Mouse (Mus musculus) liver, embryonic 15.5 days (tissue): Measurements from ENCODE around the gene Mei4. TPM values are rescaled to one million over a fixed set of nuclear protein-coding genes. Genes with fewer than 3 reads are reported as not detected.
A peak's percentile ranks its signal among the peaks of the same experiment; 100 is the strongest.

Experiments used
- ATAC-seq: fragments of 200-750 bp; cut with Nextera tagmentation; 2 replicates; pipeline ENCODE4 v1.8.0; 2017; ENCODE audit warnings: moderate number of reproducible peaks, mild to moderate bottlenecking, moderate library complexity; ENCODE audit not compliant: insufficient read depth
- H3K27ac ChIP-seq: fragments of 300-500 bp; sonication (generic); replicated peaks from 2 replicates; pipeline ENCODE4 v1.5.1; 2015; ENCODE audit warnings: mild to moderate bottlenecking, inconsistent platforms
- H3K27me3 ChIP-seq: fragments of 300-500 bp; sonication (generic); 2 replicates; pipeline ENCODE4 v1.6.1; 2015; ENCODE audit warnings: mild to moderate bottlenecking, inconsistent platforms
- H3K36me3 ChIP-seq: fragments of 300-500 bp; sonication (generic); replicated peaks from 2 replicates; pipeline ENCODE4 v1.6.1; 2015; ENCODE audit warnings: moderate library complexity, mild to moderate bottlenecking, inconsistent platforms
- H3K4me1 ChIP-seq: fragments of 300-500 bp; sonication (generic); replicated peaks from 2 replicates; pipeline ENCODE4 v1.6.1; 2015; ENCODE audit warnings: inconsistent platforms
- H3K4me2 ChIP-seq: fragments of 300-500 bp; sonication (generic); 2 replicates; pipeline ENCODE4 v1.6.1; 2015; ENCODE audit warnings: moderate library complexity, mild to moderate bottlenecking, inconsistent platforms
- H3K4me3 ChIP-seq: fragments of 300-500 bp; sonication (generic); replicated peaks from 2 replicates; pipeline ENCODE4 v1.5.1; 2015; ENCODE audit warnings: mild to moderate bottlenecking, inconsistent platforms
- H3K9ac ChIP-seq: fragments of 300-500 bp; sonication (generic); 2 replicates; pipeline ENCODE4 v1.6.1; 2015; ENCODE audit warnings: moderate library complexity, mild to moderate bottlenecking, inconsistent platforms
- H3K9me3 ChIP-seq: fragments of 300-500 bp; sonication (generic); replicated peaks from 2 replicates; pipeline ENCODE4 v1.6.1; 2016; ENCODE audit warnings: inconsistent platforms
- WGBS: fragments of 180-500 bp; shearing (Covaris S2); methylation state at CpG from one replicate; pipeline ENCODE4 v1.1.7; 2015; ENCODE audit warnings: mixed read lengths; ENCODE audit not compliant: insufficient replicate concordance; 5-methylcytosine and 5-hydroxymethylcytosine counted together
- polyA plus RNA-seq: library from polyadenylated mRNA; unstranded; fragments of >200 nt; fragmentation: Nextera tagmentation; extraction: Ambion mirVana; gene quantifications from 2 replicates; pipeline ENCODE4 v1.2.1, GENCODE M21; 2015

The Mei4 gene
- polyA plus RNA-seq: 0.23 and 0.31 TPM in 2 replicates

GRCm38 (mm10) chr9:81863181-81863887 is at the start of gene Mei4:
Mei4 (plus strand) TSS chr9:81863670.
- Histone ChIP-seq H3K27me3 (no peaks in the 10 kb centered on the region), H3K9ac (no peak within 1 kb of the TSS; the same call in 1 of the 2 replicates), H3K4me2 (peak within 1 kb of the TSS; percentile 76), H3K27ac (no peak within 1 kb of the TSS), H3K36me3 (no peaks in the 10 kb centered on the region), H3K4me1 (peaks cover 9% of the 10 kb centered on the region), H3K9me3 (no peaks in the 10 kb centered on the region), H3K4me3 (peak within 1 kb of the TSS; percentile 49)
- 1% methylated on average over 32 of the region's 32 CpGs for WGBS
- peak; percentile 87 for ATAC-seq

GRCm38 (mm10) chr9:81819715-81820373 is 43.6 kb upstream of the Mei4 start:
- WGBS: 61% methylated on average over 1 of the region's 1 CpGs
- H3K27me3 ChIP-seq: no peaks in the 10 kb centered on the region

GRCm38 (mm10) chr9:81827560-81827959 is 35.9 kb upstream of the Mei4 start:
- H3K27me3 ChIP-seq: no peaks in the 10 kb centered on the region
- no peak overlapping the region for H3K9ac ChIP-seq
- H3K27ac ChIP-seq: no peak overlapping the region
- H3K4me2 ChIP-seq: no peak overlapping the region
- ATAC-seq: no peak
- H3K36me3 ChIP-seq: no peaks in the 10 kb centered on the region
- H3K4me3 ChIP-seq: no peak overlapping the region
- 42% methylated on average over 2 of the region's 2 CpGs for WGBS
- H3K4me1 ChIP-seq: no peaks in the 10 kb centered on the region
- no peaks in the 10 kb centered on the region for H3K9me3 ChIP-seq

More at GRCm38 (mm10) chr9:81819715-81820373, 43.6 kb upstream of the Mei4 start:
- Histone ChIP-seq H3K4me2 (no peak overlapping the region), H3K36me3 (no peaks in the 10 kb centered on the region), H3K27ac (no peak overlapping the region), H3K9me3 (no peaks in the 10 kb centered on the region), H3K4me3 (no peak overlapping the region), H3K9ac (no peak overlapping the region), H3K4me1 (no peaks in the 10 kb centered on the region)
- ATAC-seq: peak; percentile 25; the same call in 1 of the 2 replicates

- no peak overlapping the region for H3K4me2 ChIP-seq
- no peak overlapping the region for H3K4me3 ChIP-seq
- no peaks in the 10 kb centered on the region for H3K9me3 ChIP-seq
- H3K4me1 ChIP-seq: no peaks in the 10 kb centered on the region
- no peak overlapping the region for H3K27ac ChIP-seq
- H3K9ac ChIP-seq: no peak overlapping the region
- H3K36me3 ChIP-seq: no peaks in the 10 kb centered on the region
- ATAC-seq: no peak
- no peaks in the 10 kb centered on the region for H3K27me3 ChIP-seq
Measured at GRCm38 (mm10) chr9:81834056-81834455, 29.4 kb upstream of the Mei4 start.

- Histone ChIP-seq H3K27ac (no peak overlapping the region), H3K4me2 (no peak overlapping the region), H3K4me1 (peaks cover 7% of the 10 kb centered on the region), H3K9ac (no peak overlapping the region), H3K36me3 (no peaks in the 10 kb centered on the region), H3K9me3 (no peaks in the 10 kb centered on the region), H3K27me3 (no peaks in the 10 kb centered on the region), H3K4me3 (no peak overlapping the region)
- no peak for ATAC-seq
- 31% methylated on average over 1 of the region's 1 CpGs for WGBS
Measured at GRCm38 (mm10) chr9:81858861-81859260, 4.6 kb upstream of the Mei4 start.

- no peaks in the 10 kb centered on the region for H3K27me3 ChIP-seq
- H3K4me3 ChIP-seq: peak overlapping the region; percentile 49
- peak overlapping the region; percentile 76 for H3K4me2 ChIP-seq
- peaks cover 9% of the 10 kb centered on the region for H3K4me1 ChIP-seq
- ATAC-seq: no peak; the same call in 1 of the 2 replicates
- no peak overlapping the region for H3K27ac ChIP-seq
- 3% methylated on average over 13 of the region's 13 CpGs for WGBS
- no peaks in the 10 kb centered on the region for H3K9me3 ChIP-seq
- no peak overlapping the region; the same call in 1 of the 2 replicates for H3K9ac ChIP-seq
- H3K36me3 ChIP-seq: no peaks in the 10 kb centered on the region
Measured at GRCm38 (mm10) chr9:81863888-81864234, 391 bp downstream of the Mei4 start.

- no peak overlapping the region for H3K4me3 ChIP-seq
- WGBS: 32% methylated on average over 2 of the region's 2 CpGs
- ATAC-seq: no peak
- no peak overlapping the region for H3K4me2 ChIP-seq
- no peak overlapping the region for H3K9ac ChIP-seq
- H3K9me3 ChIP-seq: no peaks in the 10 kb centered on the region
- H3K27ac ChIP-seq: no peak overlapping the region
- H3K27me3 ChIP-seq: no peaks in the 10 kb centered on the region
- H3K36me3 ChIP-seq: no peaks in the 10 kb centered on the region
- H3K4me1 ChIP-seq: peaks cover 9% of the 10 kb centered on the region
Measured at GRCm38 (mm10) chr9:81866032-81866431, 2.6 kb downstream of the Mei4 start.

GRCm38 (mm10) chr9:81921456-81921855 is 58.0 kb downstream of the Mei4 start:
- no peak overlapping the region for H3K4me3 ChIP-seq
- no peak for ATAC-seq
- H3K27ac ChIP-seq: no peak overlapping the region
- H3K4me1 ChIP-seq: no peaks in the 10 kb centered on the region
- 57% methylated on average over 1 of the region's 1 CpGs for WGBS
- H3K9me3 ChIP-seq: no peaks in the 10 kb centered on the region
- no peak overlapping the region for H3K4me2 ChIP-seq
- H3K27me3 ChIP-seq: no peaks in the 10 kb centered on the region
- H3K36me3 ChIP-seq: no peaks in the 10 kb centered on the region
- H3K9ac ChIP-seq: no peak overlapping the region

GRCm38 (mm10) chr9:81924744-81925143 is 61.3 kb downstream of the Mei4 start:
- no peak for ATAC-seq
- Histone ChIP-seq H3K27ac (no peak overlapping the region), H3K9me3 (no peaks in the 10 kb centered on the region), H3K4me1 (no peaks in the 10 kb centered on the region), H3K4me3 (no peak overlapping the region), H3K27me3 (no peaks in the 10 kb centered on the region), H3K9ac (no peak overlapping the region), H3K36me3 (no peaks in the 10 kb centered on the region), H3K4me2 (no peak overlapping the region)

GRCm38 (mm10) chr9:81940533-81940932 is 77.1 kb downstream of the Mei4 start:
- Histone ChIP-seq H3K36me3 (no peaks in the 10 kb centered on the region), H3K4me1 (no peaks in the 10 kb centered on the region), H3K4me3 (no peak overlapping the region), H3K4me2 (no peak overlapping the region), H3K27ac (no peak overlapping the region), H3K27me3 (no peaks in the 10 kb centered on the region), H3K9ac (no peak overlapping the region), H3K9me3 (no peaks in the 10 kb centered on the region)
- WGBS: 43% methylated on average over 4 of the region's 4 CpGs
- ATAC-seq: no peak

- WGBS: 59% methylated on average over 6 of the region's 6 CpGs
- H3K36me3 ChIP-seq: no peaks in the 10 kb centered on the region
- H3K27ac ChIP-seq: no peak overlapping the region
- H3K4me3 ChIP-seq: no peak overlapping the region
- H3K9ac ChIP-seq: no peak overlapping the region
- H3K9me3 ChIP-seq: no peaks in the 10 kb centered on the region
- H3K4me2 ChIP-seq: no peak overlapping the region
- H3K27me3 ChIP-seq: no peaks in the 10 kb centered on the region
- ATAC-seq: no peak
- H3K4me1 ChIP-seq: no peaks in the 10 kb centered on the region
Measured at GRCm38 (mm10) chr9:81945624-81946023, 82.2 kb downstream of the Mei4 start.
